Mouse (Mus musculus) limb, embryonic 14.5 days (tissue): Measurements from ENCODE around the gene Tcte1. TPM values are rescaled to one million over a fixed set of nuclear protein-coding genes. Genes with fewer than 3 reads are reported as not detected.

Experiments used
- ATAC-seq: fragments of 200-750 bp; cut with Nextera tagmentation; 2 replicates; pipeline ENCODE4 v1.8.0; 2017; ENCODE audit warnings: low read depth, moderate number of reproducible peaks, moderate TSS enrichment; ENCODE audit not compliant: low FRiP score
- DNase-seq: peaks from one replicate; pipeline ENCODE4 v3.0.0-alpha.2; 2015; ENCODE audit warnings: low spot score
- H3K27ac ChIP-seq: fragments of 300-500 bp; sonication (generic); replicated peaks from 2 replicates; pipeline ENCODE4 v1.5.1; 2014; ENCODE audit warnings: low read depth, mild to moderate bottlenecking, low read length, moderate library complexity, mixed read lengths
- H3K27me3 ChIP-seq: fragments of 300-500 bp; sonication (generic); 2 replicates; pipeline ENCODE4 v1.6.1; 2014; ENCODE audit warnings: low read length, mixed read lengths; ENCODE audit not compliant: control insufficient read depth, insufficient read depth
- H3K36me3 ChIP-seq: fragments of 300-500 bp; sonication (generic); 2 replicates; pipeline ENCODE4 v1.6.1; 2014; ENCODE audit warnings: mild to moderate bottlenecking, low read length, moderate library complexity, mixed read lengths; ENCODE audit not compliant: control insufficient read depth, insufficient read depth
- H3K4me1 ChIP-seq: fragments of 300-500 bp; sonication (generic); 2 replicates; pipeline ENCODE4 v1.6.1; 2014; ENCODE audit warnings: antibody characterized with exemption, low read length, mixed read lengths; ENCODE audit not compliant: control insufficient read depth, insufficient read depth
- H3K4me2 ChIP-seq: fragments of 300-500 bp; sonication (generic); replicated peaks from 2 replicates; pipeline ENCODE4 v1.6.1; 2014; ENCODE audit warnings: low read depth, mild to moderate bottlenecking, low read length, moderate library complexity; ENCODE audit not compliant: severe bottlenecking
- H3K4me3 ChIP-seq: fragments of 300-500 bp; sonication (generic); replicated peaks from 2 replicates; pipeline ENCODE4 v1.5.1; 2014; ENCODE audit warnings: low read length
- H3K9ac ChIP-seq: fragments of 300-500 bp; sonication (generic); 2 replicates; pipeline ENCODE4 v1.6.1; 2014; ENCODE audit warnings: mild to moderate bottlenecking, low read depth, low read length, moderate library complexity; ENCODE audit not compliant: severe bottlenecking
- H3K9me3 ChIP-seq: fragments of 300-500 bp; sonication (generic); 2 replicates; pipeline ENCODE4 v1.6.1; 2016; ENCODE audit warnings: low read length; ENCODE audit not compliant: control insufficient read depth
- POLR2A ChIP-seq: fragments of 200-500 bp; IDR thresholded peaks from 2 replicates; pipeline ENCODE4 v1.8.0; 2012; ENCODE audit warnings: inconsistent platforms, mild to moderate bottlenecking, moderate library complexity, borderline replicate concordance; ENCODE audit not compliant: insufficient read depth, insufficient read length; ENCODE audit errors: extremely low read depth
- WGBS: fragments of 180-500 bp; shearing (Covaris S2); extraction: QIAGEN DNeasy Blood & Tissue Kit; methylation state at CpG from one replicate; pipeline ENCODE4 v1.1.7; 2014; 5-methylcytosine and 5-hydroxymethylcytosine counted together
- polyA plus RNA-seq, 2 experiments: library from polyadenylated mRNA; depleted of rRNA in 1 of 2; stranded (reverse) in 1 of 2; unstranded in 1 of 2; fragments of >200 nt; fragmentation: Nextera tagmentation in 1 of 2; extraction: Ambion mirVana in 1 of 2; gene quantifications; 2 replicates each; pipeline versions ENCODE4 v1.2.1 to v1.2.3; 2012 to 2014

Gene Tcte1
- polyA plus RNA-seq, 2 experiments, result 0.74 TPM; not detected in 1

DNA sequence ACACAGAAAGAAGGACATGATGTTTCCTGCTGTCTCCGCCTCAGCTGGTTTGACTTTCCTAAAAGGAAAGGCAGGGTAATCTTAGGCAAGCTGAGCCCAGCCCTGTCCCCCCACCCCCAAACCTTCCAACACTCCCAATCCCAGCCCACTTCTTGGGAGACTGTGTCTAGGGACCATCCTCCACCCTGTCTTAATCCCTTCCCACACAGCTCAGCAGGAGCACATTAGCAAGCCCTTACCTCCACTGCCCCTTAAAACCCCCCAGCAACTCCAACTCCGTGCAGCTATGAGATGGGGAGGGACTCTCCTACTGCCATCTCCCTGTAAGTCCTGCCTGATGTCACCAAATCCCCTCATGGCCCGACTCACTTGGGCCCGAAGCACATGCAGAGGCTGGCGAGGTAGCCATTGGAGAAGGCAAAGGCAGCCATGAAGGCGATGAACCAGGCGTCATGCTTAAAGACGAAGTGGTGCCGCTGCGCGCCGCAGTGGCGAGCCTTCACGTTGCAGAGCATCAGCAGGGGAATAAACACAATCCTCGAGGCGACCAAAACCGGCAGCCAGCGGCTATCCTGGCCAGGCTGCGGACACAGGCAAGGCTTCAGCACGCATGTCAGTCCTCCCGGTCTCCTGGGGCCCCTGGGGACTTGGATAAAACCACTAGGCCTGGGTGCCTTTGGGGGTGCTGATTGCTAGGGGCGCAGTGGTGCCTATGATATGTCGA is 62.7 kb downstream of the Tcte1 start:
- no peaks in the 10 kb centered on the region for H3K9me3 ChIP-seq
- TF ChIP-seq POLR2A, result no peak
- no peaks in the 10 kb centered on the region for H3K27me3 ChIP-seq
- WGBS, result 66% methylated on average over 23 of the region's 23 CpGs
- no peak overlapping the region for H3K4me2 ChIP-seq
- H3K4me3 ChIP-seq, result no peak overlapping the region
- no peak overlapping the region for H3K9ac ChIP-seq
- DNase-seq, result no peak
- peaks cover 20% of the 10 kb centered on the region for H3K4me1 ChIP-seq
- H3K27ac ChIP-seq, result peak overlapping the region; percentile 78; the same call in 1 of the 2 replicates
- no peak for ATAC-seq
- peaks cover 23% of the 10 kb centered on the region for H3K36me3 ChIP-seq

DNA sequence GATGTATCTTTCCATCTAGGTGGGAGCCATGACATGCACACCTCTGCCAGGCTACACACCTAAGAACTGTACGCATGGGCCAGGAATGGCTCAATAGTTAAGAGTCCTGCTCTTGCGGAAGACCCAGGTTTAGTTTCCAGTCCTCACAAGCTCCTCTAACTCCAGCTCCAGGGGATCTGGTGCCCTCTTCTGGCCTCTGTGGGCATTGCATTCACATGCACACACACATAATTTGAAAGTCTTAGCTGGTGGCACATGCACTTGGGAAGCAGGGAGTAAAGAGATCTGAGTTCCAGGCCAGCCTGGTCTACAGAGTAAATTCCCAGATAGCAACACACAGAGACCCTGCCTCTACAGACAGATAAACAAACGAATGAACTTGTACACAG is 63.2 kb downstream of the Tcte1 start:
- no peak for TF ChIP-seq POLR2A
- no peak overlapping the region for H3K27ac ChIP-seq
- 98% methylated on average over 3 of the region's 3 CpGs for WGBS
- H3K36me3 ChIP-seq, result peaks cover 23% of the 10 kb centered on the region
- H3K9ac ChIP-seq, result no peak overlapping the region
- no peak for DNase-seq
- no peak for ATAC-seq
- H3K4me2 ChIP-seq, result no peak overlapping the region
- no peaks in the 10 kb centered on the region for H3K9me3 ChIP-seq
- no peaks in the 10 kb centered on the region for H3K27me3 ChIP-seq
- H3K4me3 ChIP-seq, result no peak overlapping the region
- peaks cover 21% of the 10 kb centered on the region for H3K4me1 ChIP-seq

DNA sequence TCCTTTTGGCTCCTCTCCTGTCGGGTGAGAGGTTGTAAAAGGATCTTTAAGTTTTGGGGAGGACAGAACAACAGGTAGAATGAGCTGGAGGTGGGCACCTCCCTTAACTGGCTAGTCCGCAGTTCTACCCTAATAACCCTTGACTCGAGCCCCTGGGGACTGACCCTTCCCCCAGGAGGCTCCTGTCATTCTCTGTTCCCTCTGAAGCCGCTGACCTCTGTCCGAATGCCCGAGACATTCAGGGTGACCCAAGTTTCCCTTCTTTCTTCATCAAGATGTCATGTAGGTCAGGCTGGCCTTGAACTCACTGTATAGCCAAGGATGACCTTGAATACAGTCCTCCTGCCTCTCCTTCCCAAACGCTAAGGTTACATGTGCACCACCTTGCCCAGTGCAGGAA is 65.1 kb downstream of the Tcte1 start:
- Histone ChIP-seq H3K9ac (no peak overlapping the region), H3K27me3 (no peaks in the 10 kb centered on the region), H3K27ac (no peak overlapping the region), H3K4me2 (no peak overlapping the region), H3K4me1 (peaks cover 33% of the 10 kb centered on the region), H3K4me3 (no peak overlapping the region), H3K36me3 (peaks cover 23% of the 10 kb centered on the region), H3K9me3 (no peaks in the 10 kb centered on the region)
- 93% methylated on average over 7 of the region's 7 CpGs for WGBS
- no peak for TF ChIP-seq POLR2A
- no peak for DNase-seq
- ATAC-seq, result no peak

DNA sequence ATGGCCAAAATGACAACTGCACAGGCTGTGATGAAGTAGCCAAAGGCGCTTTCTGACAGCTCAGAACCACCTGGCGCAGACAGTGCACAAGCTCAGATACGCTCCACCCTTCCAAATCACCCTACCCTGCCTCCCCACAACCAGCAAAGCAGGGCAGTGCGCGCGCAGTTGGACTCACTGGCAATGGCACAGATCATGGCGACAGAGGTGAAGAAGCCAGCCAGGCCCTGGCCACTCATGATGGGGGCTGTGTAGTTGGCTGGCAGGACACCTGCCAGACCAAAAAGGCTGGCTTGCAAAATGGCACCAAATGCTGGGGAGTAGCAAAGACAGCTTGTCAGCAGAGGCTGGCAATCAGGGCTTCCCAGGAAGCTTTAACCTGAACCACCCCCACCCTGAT is 66.0 kb downstream of the Tcte1 start:
- no peak for TF ChIP-seq POLR2A
- ATAC-seq (no peak), DNase-seq (no peak)
- 98% methylated on average over 7 of the region's 7 CpGs for WGBS
- Histone ChIP-seq H3K27me3 (no peaks in the 10 kb centered on the region), H3K4me3 (no peak overlapping the region), H3K9me3 (no peaks in the 10 kb centered on the region), H3K4me2 (no peak overlapping the region), H3K4me1 (peaks cover 36% of the 10 kb centered on the region), H3K36me3 (peaks cover 23% of the 10 kb centered on the region), H3K9ac (no peak overlapping the region), H3K27ac (no peak overlapping the region)

DNA sequence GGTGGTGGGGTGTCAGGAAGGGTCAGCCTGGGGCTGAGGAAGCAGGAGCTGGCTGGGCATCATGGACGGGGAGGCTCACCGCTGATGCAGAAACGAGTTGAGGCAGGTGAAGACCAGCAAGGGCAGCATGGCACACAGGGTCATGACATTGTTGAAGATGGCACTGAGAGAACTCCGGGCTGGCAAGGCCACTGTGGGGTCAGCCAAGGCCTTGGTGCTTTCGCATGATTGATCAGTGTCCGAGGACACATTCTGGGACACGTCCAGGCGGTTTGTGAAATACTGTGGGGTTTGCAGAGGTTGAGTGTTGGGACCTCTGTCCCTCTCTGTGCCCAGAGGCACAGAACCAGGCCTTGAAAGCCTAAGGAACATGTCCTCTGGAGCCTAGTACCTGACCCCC is 66.6 kb downstream of the Tcte1 start:
- Histone ChIP-seq H3K4me3 (no peak overlapping the region), H3K27ac (no peak overlapping the region), H3K9ac (no peak overlapping the region), H3K9me3 (no peaks in the 10 kb centered on the region), H3K4me1 (peaks cover 37% of the 10 kb centered on the region), H3K4me2 (no peak overlapping the region), H3K36me3 (peaks cover 23% of the 10 kb centered on the region), H3K27me3 (no peaks in the 10 kb centered on the region)
- DNase-seq (no peak), ATAC-seq (no peak)
- no peak for TF ChIP-seq POLR2A
- 94% methylated on average over 8 of the region's 8 CpGs for WGBS

DNA sequence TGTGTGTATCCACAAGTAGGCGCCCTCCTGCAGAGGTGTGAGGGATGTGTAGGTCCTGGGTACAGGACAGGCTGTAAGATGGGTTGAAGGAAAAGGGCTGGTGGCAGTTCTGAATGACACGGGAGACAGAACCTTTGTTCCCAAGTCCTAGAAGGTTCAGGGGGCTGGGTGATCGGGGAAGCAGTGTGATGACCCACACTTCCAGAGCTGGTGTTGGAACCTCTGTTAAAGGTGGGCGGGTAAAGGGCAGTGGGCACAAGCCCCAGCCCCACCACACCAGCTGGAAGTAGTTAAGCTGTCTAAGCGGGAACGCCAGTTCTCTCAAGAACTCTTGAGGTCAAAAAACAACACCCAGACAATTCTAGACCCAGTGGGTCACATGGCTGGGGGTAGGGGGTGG is 67.2 kb downstream of the Tcte1 start:
- Histone ChIP-seq H3K36me3 (peaks cover 23% of the 10 kb centered on the region), H3K4me3 (no peak overlapping the region), H3K4me1 (peaks cover 34% of the 10 kb centered on the region), H3K27me3 (no peaks in the 10 kb centered on the region), H3K9me3 (no peaks in the 10 kb centered on the region), H3K4me2 (no peak overlapping the region), H3K27ac (no peak overlapping the region), H3K9ac (no peak overlapping the region)
- ATAC-seq, result no peak
- DNase-seq, result no peak
- 54% methylated on average over 6 of the region's 6 CpGs for WGBS
- no peak for TF ChIP-seq POLR2A
